Mouse (Mus musculus) lung, embryonic 15.5 days (tissue): Measurements from ENCODE around the gene Atp13a5. TPM values are rescaled to one million over a fixed set of nuclear protein-coding genes. Genes with fewer than 3 reads are reported as not detected.

Experiments used
- ATAC-seq: fragments of 200-750 bp; cut with Nextera tagmentation; 2 replicates; pipeline ENCODE4 v1.8.0; 2017; ENCODE audit warnings: moderate number of reproducible peaks, borderline replicate concordance; ENCODE audit not compliant: low FRiP score, low TSS enrichment; ENCODE audit errors: extremely low read depth
- H3K27ac ChIP-seq: fragments of 300-500 bp; sonication (generic); 2 replicates; pipeline ENCODE4 v1.5.1; 2015; ENCODE audit warnings: moderate library complexity, mild to moderate bottlenecking, inconsistent platforms
- H3K27me3 ChIP-seq: fragments of 300-500 bp; sonication (generic); 2 replicates; pipeline ENCODE4 v1.6.1; 2015; ENCODE audit warnings: inconsistent platforms
- H3K36me3 ChIP-seq: fragments of 300-500 bp; sonication (generic); 2 replicates; pipeline ENCODE4 v1.6.1; 2015; ENCODE audit warnings: inconsistent platforms
- H3K4me1 ChIP-seq: fragments of 300-500 bp; sonication (generic); 2 replicates; pipeline ENCODE4 v1.6.1; 2015; ENCODE audit warnings: inconsistent platforms
- H3K4me2 ChIP-seq: fragments of 300-500 bp; sonication (generic); 2 replicates; pipeline ENCODE4 v1.6.1; 2015; ENCODE audit warnings: inconsistent platforms, mild to moderate bottlenecking, moderate library complexity
- H3K4me3 ChIP-seq: fragments of 300-500 bp; sonication (generic); 2 replicates; pipeline ENCODE4 v1.5.1; 2015; ENCODE audit warnings: mild to moderate bottlenecking, inconsistent platforms
- H3K9ac ChIP-seq: fragments of 300-500 bp; sonication (generic); 2 replicates; pipeline ENCODE4 v1.6.1; 2015; ENCODE audit warnings: inconsistent platforms
- H3K9me3 ChIP-seq: fragments of 300-500 bp; sonication (generic); 2 replicates; pipeline ENCODE4 v1.6.1; 2016; ENCODE audit warnings: inconsistent platforms
- WGBS: fragments of 180-500 bp; shearing (Covaris S2); methylation state at CpG from one replicate; pipeline ENCODE4 v1.1.7; 2015; 5-methylcytosine and 5-hydroxymethylcytosine counted together
- polyA plus RNA-seq: library from polyadenylated mRNA; unstranded; fragments of >200 nt; fragmentation: Nextera tagmentation; extraction: Ambion mirVana; gene quantifications from 2 replicates; pipeline ENCODE4 v1.2.1, GENCODE M21; 2015

The Atp13a5 gene
- polyA plus RNA-seq, 1 experiment from 2014 or later, result not detected

GRCm38 (mm10) chr16:29315391-29315790, 63.1 kb downstream of the Atp13a5 start:
- Histone ChIP-seq H3K9ac (no peak overlapping the region), H3K4me2 (no peak overlapping the region), H3K27ac (no peak overlapping the region), H3K4me1 (no peaks in the 10 kb centered on the region), H3K36me3 (no peaks in the 10 kb centered on the region), H3K9me3 (no peaks in the 10 kb centered on the region), H3K27me3 (no peaks in the 10 kb centered on the region), H3K4me3 (no peak overlapping the region)
- WGBS, result 66% methylated on average over 3 of the region's 3 CpGs
- no peak for ATAC-seq

GRCm38 (mm10) chr16:29314991-29315390, 63.5 kb downstream of the Atp13a5 start:
- WGBS, result 69% methylated on average over 3 of the region's 3 CpGs
- Histone ChIP-seq H3K27ac (no peak overlapping the region), H3K4me1 (no peaks in the 10 kb centered on the region), H3K36me3 (no peaks in the 10 kb centered on the region), H3K4me3 (no peak overlapping the region), H3K9me3 (no peaks in the 10 kb centered on the region), H3K4me2 (no peak overlapping the region), H3K27me3 (no peaks in the 10 kb centered on the region), H3K9ac (no peak overlapping the region)
- no peak for ATAC-seq

- no peak overlapping the region for H3K9ac ChIP-seq
- no peaks in the 10 kb centered on the region for H3K9me3 ChIP-seq
- H3K27me3 ChIP-seq, result no peaks in the 10 kb centered on the region
- WGBS, result 78% methylated on average over 9 of the region's 9 CpGs
- no peak overlapping the region for H3K27ac ChIP-seq
- no peak for ATAC-seq
- no peak overlapping the region for H3K4me2 ChIP-seq
- no peaks in the 10 kb centered on the region for H3K4me1 ChIP-seq
- no peak overlapping the region for H3K4me3 ChIP-seq
- H3K36me3 ChIP-seq, result no peaks in the 10 kb centered on the region
Measured at GRCm38 (mm10) chr16:29297555-29298021, 80.9 kb downstream of the Atp13a5 start.

- WGBS, result 83% methylated on average over 5 of the region's 5 CpGs
- Histone ChIP-seq H3K9me3 (no peaks in the 10 kb centered on the region), H3K9ac (no peak overlapping the region), H3K27ac (no peak overlapping the region), H3K4me3 (no peak overlapping the region), H3K36me3 (no peaks in the 10 kb centered on the region), H3K4me2 (no peak overlapping the region), H3K27me3 (no peaks in the 10 kb centered on the region), H3K4me1 (no peaks in the 10 kb centered on the region)
- no peak for ATAC-seq
Measured at GRCm38 (mm10) chr16:29280691-29281090, 97.8 kb downstream of the Atp13a5 start.

GRCm38 (mm10) chr16:29254325-29254724, 124.2 kb downstream of the Atp13a5 start:
- H3K27ac ChIP-seq, result no peak overlapping the region
- no peak overlapping the region for H3K4me2 ChIP-seq
- H3K4me1 ChIP-seq, result no peaks in the 10 kb centered on the region
- H3K4me3 ChIP-seq, result no peak overlapping the region
- no peaks in the 10 kb centered on the region for H3K36me3 ChIP-seq
- no peaks in the 10 kb centered on the region for H3K9me3 ChIP-seq
- no peak overlapping the region for H3K9ac ChIP-seq
- WGBS, result 44% methylated on average over 4 of the region's 4 CpGs
- H3K27me3 ChIP-seq, result no peaks in the 10 kb centered on the region
- no peak for ATAC-seq

- no peaks in the 10 kb centered on the region for H3K9me3 ChIP-seq
- no peaks in the 10 kb centered on the region for H3K4me1 ChIP-seq
- H3K4me2 ChIP-seq, result no peak overlapping the region
- H3K9ac ChIP-seq, result no peak overlapping the region
- no peak for ATAC-seq
- WGBS, result 70% methylated on average over 5 of the region's 5 CpGs
- H3K27me3 ChIP-seq, result no peaks in the 10 kb centered on the region
- H3K27ac ChIP-seq, result no peak overlapping the region
- no peaks in the 10 kb centered on the region for H3K36me3 ChIP-seq
- no peak overlapping the region for H3K4me3 ChIP-seq
Measured at GRCm38 (mm10) chr16:29235951-29236350, 142.6 kb downstream of the Atp13a5 start.

- Histone ChIP-seq H3K36me3 (no peaks in the 10 kb centered on the region), H3K27ac (no peak overlapping the region), H3K9me3 (no peaks in the 10 kb centered on the region), H3K4me2 (no peak overlapping the region), H3K4me3 (no peak overlapping the region), H3K9ac (no peak overlapping the region), H3K4me1 (no peaks in the 10 kb centered on the region), H3K27me3 (peaks cover under 1% of the 10 kb centered on the region; the same call in 1 of the 2 replicates)
- ATAC-seq, result no peak
- WGBS, result 81% methylated on average over 5 of the region's 5 CpGs
Measured at GRCm38 (mm10) chr16:29216395-29217295, 161.9 kb downstream of the Atp13a5 start.

- peak; percentile 77; the same call in 1 of the 2 replicates for ATAC-seq
- H3K36me3 ChIP-seq, result no peaks in the 10 kb centered on the region
- peak within 1 kb of the TSS; percentile 32 for H3K4me3 ChIP-seq
- no peak within 1 kb of the TSS for H3K9ac ChIP-seq
- no peak within 1 kb of the TSS for H3K27ac ChIP-seq
- no peaks in the 10 kb centered on the region for H3K9me3 ChIP-seq
- H3K4me1 ChIP-seq, result peaks cover 4% of the 10 kb centered on the region; the same call in 1 of the 2 replicates
- WGBS, result 1% methylated on average over 38 of the region's 39 CpGs
- peaks cover 35% of the 10 kb centered on the region for H3K27me3 ChIP-seq
- peak within 1 kb of the TSS; percentile 70 for H3K4me2 ChIP-seq
Measured at GRCm38 (mm10) chr16:29209605-29210411, 168.7 kb downstream of the Atp13a5 start, which contains the start of gene Hrasls. Gene Hrasls (plus strand): TSS chr16:29209695.

- no peak overlapping the region for H3K4me3 ChIP-seq
- H3K4me2 ChIP-seq, result no peak overlapping the region
- peaks cover 4% of the 10 kb centered on the region; the same call in 1 of the 2 replicates for H3K4me1 ChIP-seq
- ATAC-seq, result no peak
- H3K27ac ChIP-seq, result no peak overlapping the region
- no peaks in the 10 kb centered on the region for H3K36me3 ChIP-seq
- H3K9ac ChIP-seq, result no peak overlapping the region
- no peaks in the 10 kb centered on the region for H3K9me3 ChIP-seq
- 67% methylated on average over 7 of the region's 7 CpGs for WGBS
- peaks cover 35% of the 10 kb centered on the region for H3K27me3 ChIP-seq
Measured at GRCm38 (mm10) chr16:29208841-29209240, 169.7 kb downstream of the Atp13a5 start.

GRCm38 (mm10) chr16:29205581-29205980, 173.0 kb downstream of the Atp13a5 start:
- H3K4me1 ChIP-seq, result peaks cover 4% of the 10 kb centered on the region; the same call in 1 of the 2 replicates
- no peak overlapping the region for H3K27ac ChIP-seq
- H3K36me3 ChIP-seq, result no peaks in the 10 kb centered on the region
- 36% methylated on average over 2 of the region's 2 CpGs for WGBS
- H3K9me3 ChIP-seq, result no peaks in the 10 kb centered on the region
- no peak overlapping the region for H3K4me3 ChIP-seq
- no peak for ATAC-seq
- H3K27me3 ChIP-seq, result peaks cover 24% of the 10 kb centered on the region
- no peak overlapping the region for H3K4me2 ChIP-seq
- H3K9ac ChIP-seq, result no peak overlapping the region

- Histone ChIP-seq H3K36me3 (no peaks in the 10 kb centered on the region), H3K4me2 (no peak overlapping the region), H3K9ac (no peak overlapping the region), H3K27me3 (peaks cover 17% of the 10 kb centered on the region), H3K4me1 (peaks cover 2% of the 10 kb centered on the region; the same call in 1 of the 2 replicates), H3K27ac (no peak overlapping the region), H3K4me3 (no peak overlapping the region), H3K9me3 (no peaks in the 10 kb centered on the region)
- 66% methylated on average over 7 of the region's 7 CpGs for whole genome bisulfite sequencing
- ATAC-seq, result no peak
Measured at GRCm38 (mm10) chr16:29204875-29205274, 173.7 kb downstream of the Atp13a5 start.
